Mouse (Mus musculus) liver, adult 2 months (tissue): ENCODE data around the gene Telo2.

Experiments
- CTCF ChIP-seq: fragments of 200-500 bp; IDR thresholded peaks from 2 replicates; pipeline ENCODE4 v1.5.1; 2011; ENCODE audit warnings: low read depth, low read length, control low read depth
- POLR2A ChIP-seq: fragments of 200-500 bp; IDR thresholded peaks from 2 replicates; pipeline ENCODE4 v1.6.1; 2011; ENCODE audit warnings: low read length, control low read depth; ENCODE audit not compliant: insufficient read depth; ENCODE audit errors: extremely low read depth

- no peak for TF ChIP-seq CTCF
- TF ChIP-seq POLR2A, result no peak
Observed at GRCm38 (mm10) chr17:25063261-25063660, 52.5 kb downstream of the Telo2 start.
